Mouse (Mus musculus): ENCODE measurements around the gene 4930550L24Rik. TPM values are rescaled to one million over a fixed set of nuclear protein-coding genes. Genes with fewer than 3 reads are reported as not detected.

4930550L24Rik gene
- total RNA-seq (2021), result not detected

- intact Hi-C loops (cut with DNase I), result no loop called here
- no peak for DNase-seq (ENCODE audit: low spot score)
Observed at GRCm38 (mm10) chrX:58909060-58909459, at the start of gene 4930550L24Rik. Gene 4930550L24Rik, plus strand, starts transcription at chrX:58909360.

- DNase-seq (ENCODE audit: low spot score), result no peak
- intact Hi-C loops (cut with DNase I), result no loop called here
Observed at GRCm38 (mm10) chrX:58900753-58901152, 8.4 kb upstream of the 4930550L24Rik start.

- no peak for DNase-seq (ENCODE audit: low spot score)
- intact Hi-C loops (cut with DNase I), result no loop called here
Observed at GRCm38 (mm10) chrX:58967969-58968368, 58.8 kb downstream of the 4930550L24Rik start.

All from heart, postnatal 25 days (tissue).